Mouse (Mus musculus) gastrocnemius, postnatal 36 days (tissue): ENCODE data around the gene S100a2. TPM values are rescaled to one million over a fixed set of nuclear protein-coding genes. Genes with fewer than 3 reads are reported as not detected.
A peak's percentile ranks its signal among the peaks of the same experiment; 100 is the strongest.

Experiments
- DNase-seq, 2 experiments: peaks; one replicate each; pipeline ENCODE4 v3.0.0; 2022
- intact Hi-C: fragments of 180-260 bp; cut with DNase I; formaldehyde crosslinking; loops from one replicate; pipeline ENCODE4 v1.15.1; 2025
- total RNA-seq, 2 experiments: library from RNA; stranded (reverse); gene quantifications; 2 replicates each; pipeline ENCODE4 v1.2.3; 2021

Gene S100a2
- total RNA-seq, 2 experiments from 2014 or later: not detected

DNA sequence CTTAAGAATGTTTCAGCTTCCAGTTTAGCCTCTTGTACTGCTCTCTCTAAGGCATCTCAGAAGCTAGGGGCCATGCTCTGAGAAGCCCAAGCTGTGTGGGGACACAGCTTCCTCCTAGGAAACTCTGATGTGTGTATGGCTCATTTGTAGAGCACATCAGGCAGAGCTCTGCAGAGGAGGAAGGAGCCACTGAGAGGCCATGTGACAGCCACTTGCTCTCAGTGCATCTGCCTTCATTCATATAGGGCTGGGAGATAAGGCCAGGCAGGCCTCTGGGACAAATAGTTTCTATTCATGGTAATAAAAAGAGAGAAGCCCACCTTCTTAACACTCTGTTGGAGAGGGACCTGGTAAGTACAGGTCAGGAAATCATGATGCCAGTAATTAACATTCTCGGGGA is 4.4 kb downstream of the S100a2 start:
- DNase-seq: no peak
- intact Hi-C loops: no loop called here

DNA sequence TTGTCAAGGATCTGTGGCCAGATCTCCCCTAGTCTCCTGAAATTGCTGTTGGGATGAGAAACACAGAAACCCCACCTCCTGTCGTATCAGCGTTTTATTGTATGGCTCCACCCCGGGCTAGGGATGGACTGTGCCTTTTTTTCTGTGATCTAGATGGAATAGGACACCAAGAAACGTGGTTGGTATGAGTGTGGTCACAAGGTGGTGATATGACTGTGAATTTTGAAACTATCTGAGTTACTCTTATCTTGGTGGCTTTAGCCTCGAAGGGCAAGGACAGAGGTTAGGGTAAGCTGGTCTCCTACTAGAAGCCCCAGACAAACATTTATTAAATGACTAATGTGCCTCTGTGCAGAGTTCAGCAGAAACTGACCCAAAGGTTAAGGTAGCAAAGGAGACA is 5.5 kb downstream of the S100a2 start:
- no peak for DNase-seq

DNA sequence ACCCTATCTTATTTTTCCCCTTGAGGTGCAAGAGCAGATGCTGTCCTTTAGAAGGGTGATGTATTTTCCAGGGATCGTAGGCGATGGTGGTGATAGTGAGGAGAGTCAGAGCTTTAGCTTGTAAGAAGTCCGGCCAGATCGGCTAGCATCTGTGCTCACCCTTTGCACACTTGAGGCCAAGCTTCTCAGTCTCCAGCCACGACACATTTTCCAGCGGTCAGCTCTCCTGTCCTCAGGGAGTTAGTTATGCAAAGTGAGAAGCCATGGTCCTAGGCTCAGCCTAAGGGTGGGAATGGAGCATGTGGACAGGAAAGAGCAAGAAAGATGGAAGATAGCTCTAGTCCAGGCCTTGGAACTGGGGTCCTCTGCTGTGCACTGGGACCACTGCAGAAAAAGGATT is 6.8 kb downstream of the S100a2 start:
- intact Hi-C loops: no loop called here
- DNase-seq: no peak

More for the DNA sequence above, 5.5 kb downstream of the S100a2 start:
- intact Hi-C loops: no loop called here

DNA sequence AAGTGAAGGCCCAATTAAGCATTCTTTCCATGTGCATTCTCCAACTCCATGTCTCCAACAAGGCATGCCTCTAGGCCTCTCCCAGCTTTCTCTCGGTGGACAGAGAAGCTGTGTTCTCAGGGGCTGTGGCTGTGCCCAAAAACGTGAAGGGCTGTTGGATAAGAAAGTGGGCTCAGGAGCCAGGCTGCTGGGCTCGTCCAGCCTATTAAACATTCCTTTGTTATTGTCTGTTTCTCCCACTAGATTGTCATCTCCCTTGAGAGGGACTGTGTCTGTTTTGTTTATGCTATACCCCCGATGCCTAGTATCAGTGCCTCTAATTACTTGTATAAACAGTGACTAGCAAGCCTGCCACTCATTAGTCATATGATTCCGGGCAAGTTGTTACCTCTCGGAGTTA is 7.7 kb downstream of the S100a2 start:
- intact Hi-C loops: no loop called here

DNA sequence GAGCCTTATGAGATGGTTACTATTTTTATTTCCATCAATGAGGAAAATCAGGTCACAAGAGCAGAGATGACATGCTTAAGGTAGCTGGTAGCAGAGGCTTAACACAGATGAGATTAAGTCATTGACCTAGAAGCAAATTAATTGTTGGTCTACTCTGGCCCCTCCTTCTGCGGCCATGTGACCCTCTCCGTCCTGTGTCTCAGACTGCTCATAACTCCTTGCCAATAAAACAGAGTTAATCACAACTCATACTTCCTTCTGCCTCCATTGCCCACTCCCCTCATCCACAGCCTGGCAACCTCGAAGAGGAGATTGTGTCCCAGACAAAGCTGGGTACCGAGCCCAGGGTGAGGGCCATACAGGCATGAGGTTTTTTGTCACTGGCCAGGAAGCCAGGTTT is 8.2 kb downstream of the S100a2 start:
- intact Hi-C loops: no loop called here
- no peak for DNase-seq

More for the DNA sequence above, 7.7 kb downstream of the S100a2 start:
- no peak for DNase-seq

DNA sequence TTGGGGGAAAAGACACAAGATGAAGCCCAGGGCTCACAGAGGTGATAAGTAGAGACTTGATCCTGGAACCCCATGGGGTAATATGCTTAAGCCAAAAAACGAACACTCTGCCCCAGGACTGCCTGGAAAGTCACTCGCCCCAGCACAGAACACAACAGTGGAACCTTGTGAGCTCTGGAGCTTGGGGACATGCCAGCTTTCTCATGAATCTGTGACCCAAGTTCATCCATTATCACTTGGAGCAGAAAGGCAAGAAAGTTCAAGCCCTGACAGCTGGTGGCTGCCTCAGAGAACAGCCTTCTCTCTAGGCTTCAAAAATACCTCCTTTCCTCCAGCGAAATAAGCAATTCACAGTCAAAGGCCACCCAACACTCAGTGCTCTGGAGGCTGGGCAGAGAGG is 9.4 kb downstream of the S100a2 start:
- intact Hi-C loops: no loop called here
- DNase-seq: no peak

DNA sequence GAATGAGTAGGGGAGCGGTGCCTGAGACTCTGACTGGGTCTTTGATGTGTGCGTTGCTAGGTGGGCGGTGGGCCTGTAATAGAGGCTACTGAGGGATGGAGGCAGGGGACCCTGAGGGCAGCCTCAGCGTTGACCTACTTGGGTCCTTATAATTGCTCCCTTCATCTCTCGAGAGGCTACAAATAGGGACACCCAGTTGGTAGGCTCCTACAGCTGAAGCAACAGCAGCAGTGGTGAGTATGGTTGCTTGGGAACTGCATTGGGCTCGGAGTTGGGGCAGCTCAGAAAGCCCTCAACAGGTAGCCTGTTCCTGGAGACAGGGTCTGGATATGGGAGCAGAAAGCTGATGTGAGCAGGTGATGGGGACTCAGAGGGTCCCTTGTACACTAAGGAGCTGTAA is 10.0 kb downstream of the S100a2 start:
- no peak for DNase-seq
- intact Hi-C loops: no loop called here

DNA sequence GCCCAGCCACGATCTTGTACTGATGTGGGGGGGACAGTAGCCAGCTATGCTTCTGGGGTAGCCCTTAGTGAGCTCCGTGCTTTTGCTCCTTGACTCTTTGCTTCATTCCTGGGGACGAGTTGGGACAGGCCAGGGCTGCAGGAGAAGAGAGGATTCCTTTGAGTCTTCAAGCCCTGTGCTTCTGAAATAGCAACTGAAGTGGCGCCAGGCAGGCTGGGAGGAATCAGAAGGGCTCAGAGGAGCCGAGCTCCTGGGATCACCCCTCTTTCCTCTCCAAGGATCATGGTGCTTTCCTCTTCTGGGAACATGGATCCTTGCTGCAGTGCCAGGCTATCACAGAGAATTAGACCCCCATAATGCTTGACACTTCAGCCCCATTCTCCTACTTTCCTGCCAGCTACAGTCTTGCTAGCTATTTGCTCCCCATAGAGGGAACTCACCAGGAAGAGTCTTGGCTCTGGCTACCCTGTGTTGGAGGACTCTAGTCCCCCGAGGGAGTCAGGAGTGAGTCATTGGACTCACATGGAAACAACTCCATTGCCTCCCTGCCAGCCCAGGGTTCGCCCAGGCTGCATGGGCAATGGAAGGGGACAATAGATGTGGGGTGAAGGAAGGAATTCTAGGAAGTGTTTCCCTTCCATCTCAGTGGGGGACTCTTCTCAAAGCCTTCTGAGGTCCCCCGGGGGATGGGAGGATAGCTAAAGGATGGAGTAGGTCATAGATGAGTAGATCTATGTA is 10.6 kb downstream of the S100a2 start:
- intact Hi-C loops: no loop called here

DNA sequence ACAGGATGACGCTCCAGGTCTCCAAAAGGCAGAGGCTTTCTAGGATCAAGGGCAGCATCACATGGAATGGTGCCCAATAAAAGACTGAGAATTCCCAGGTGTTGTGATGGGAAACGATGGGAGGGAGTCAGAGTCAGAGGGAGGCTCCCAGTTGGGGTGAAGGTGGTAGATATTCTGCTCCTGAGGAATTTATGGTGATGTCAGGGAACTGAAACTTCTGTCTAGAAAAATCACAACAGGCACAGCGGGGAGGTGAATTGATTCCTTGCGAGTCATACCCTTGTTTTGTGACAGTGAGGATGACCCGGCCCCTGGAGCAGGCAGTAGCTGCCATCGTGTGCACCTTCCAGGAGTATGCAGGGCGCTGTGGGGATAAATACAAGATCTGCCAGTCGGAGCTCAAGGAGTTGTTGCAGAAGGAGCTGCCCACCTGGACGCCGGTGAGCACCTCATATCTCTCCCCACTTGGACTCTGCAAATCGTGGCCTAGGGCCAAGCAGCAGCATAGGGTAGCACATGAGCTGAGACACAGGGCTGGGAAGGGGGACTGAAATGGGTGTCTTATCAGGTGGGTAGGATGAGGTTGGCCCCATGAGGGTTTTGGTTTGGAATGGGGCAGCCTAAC is 11.6 kb downstream of the S100a2 start, which contains the start of gene Gm42674:
Gene Gm42674, plus strand, starts transcription at position 419 of the 625 bp plus-strand sequence.
- no peak for DNase-seq
- intact Hi-C loops: no loop called here

More for the DNA sequence above, 10.6 kb downstream of the S100a2 start:
- DNase-seq: peak in 1 of 2 experiments; percentile 51

DNA sequence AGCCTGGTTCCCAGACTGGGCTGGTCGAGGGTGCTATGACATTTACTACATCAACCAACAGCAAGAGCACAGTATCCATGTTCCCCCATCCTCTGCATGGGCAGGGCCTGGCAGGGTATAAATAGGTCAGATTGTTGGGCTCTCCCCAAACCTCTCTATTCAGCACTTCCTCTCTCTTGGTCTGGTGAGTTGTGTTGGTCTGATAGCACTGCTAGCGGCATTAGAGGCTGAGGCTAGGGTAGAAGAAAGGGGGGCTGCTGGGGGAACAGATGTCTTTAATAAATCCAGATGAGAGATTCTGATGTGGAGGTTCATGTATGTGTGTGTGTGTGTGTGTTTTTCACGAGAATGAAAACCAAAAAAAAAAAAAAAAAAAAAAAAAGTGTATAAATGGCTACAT is 13.6 kb downstream of the S100a2 start, which contains the start of gene S100a4:
Gene S100a4, plus strand, starts transcription at position 149 of the 400 bp plus-strand sequence.
- DNase-seq: no peak
- intact Hi-C loops: no loop called here

DNA sequence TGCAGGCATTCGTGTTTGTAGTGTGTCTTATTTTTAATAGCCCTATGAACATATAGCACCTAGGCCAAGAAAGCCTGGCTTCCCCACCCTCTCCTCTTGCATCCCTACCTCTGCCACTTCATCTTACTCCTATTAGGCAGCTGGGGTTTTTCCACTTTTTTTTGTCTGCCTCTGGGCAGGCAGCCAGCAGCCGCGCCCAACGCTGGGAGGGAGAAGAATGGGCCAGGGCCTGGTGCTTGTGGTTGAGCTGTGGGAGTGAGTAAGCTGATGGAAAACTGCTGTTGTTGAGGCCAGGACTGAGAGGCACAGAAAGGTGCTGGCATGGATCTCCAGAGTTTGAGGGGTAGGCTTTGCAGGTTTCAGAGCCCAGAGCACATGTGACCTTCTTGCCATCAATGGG is 14.4 kb downstream of the S100a2 start:
- intact Hi-C loops: no loop called here

DNA sequence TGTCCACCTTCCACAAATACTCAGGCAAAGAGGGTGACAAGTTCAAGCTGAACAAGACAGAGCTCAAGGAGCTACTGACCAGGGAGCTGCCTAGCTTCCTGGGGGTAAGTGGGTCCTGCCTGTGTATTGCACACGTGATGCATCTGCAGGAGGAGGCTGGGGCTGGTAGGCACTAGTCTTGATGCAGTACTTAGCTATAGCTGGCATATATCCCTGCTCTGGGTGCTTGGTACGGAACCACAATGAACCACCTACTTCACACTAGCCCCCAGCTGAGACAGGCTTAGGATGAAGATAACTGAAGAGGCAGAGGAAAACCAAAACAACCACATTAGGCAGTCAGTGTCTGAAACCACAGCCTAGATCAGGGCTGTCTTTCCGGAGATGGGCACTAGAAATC is 15.0 kb downstream of the S100a2 start:
- intact Hi-C loops: no loop called here
- no peak for DNase-seq

More for the DNA sequence above, 14.4 kb downstream of the S100a2 start:
- DNase-seq: peak; percentile 86

DNA sequence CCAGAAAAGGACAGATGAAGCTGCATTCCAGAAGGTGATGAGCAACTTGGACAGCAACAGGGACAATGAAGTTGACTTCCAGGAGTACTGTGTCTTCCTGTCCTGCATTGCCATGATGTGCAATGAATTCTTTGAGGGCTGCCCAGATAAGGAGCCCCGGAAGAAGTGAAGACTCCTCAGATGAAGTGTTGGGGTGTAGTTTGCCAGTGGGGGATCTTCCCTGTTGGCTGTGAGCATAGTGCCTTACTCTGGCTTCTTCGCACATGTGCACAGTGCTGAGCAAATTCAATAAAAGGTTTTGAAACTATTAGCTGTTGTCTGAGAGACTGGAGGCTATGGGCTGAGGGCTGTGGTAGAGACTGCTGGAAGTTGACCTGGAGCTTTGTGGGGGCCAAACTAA is 15.7 kb downstream of the S100a2 start:
- no peak for DNase-seq
- intact Hi-C loops: no loop called here

DNA sequence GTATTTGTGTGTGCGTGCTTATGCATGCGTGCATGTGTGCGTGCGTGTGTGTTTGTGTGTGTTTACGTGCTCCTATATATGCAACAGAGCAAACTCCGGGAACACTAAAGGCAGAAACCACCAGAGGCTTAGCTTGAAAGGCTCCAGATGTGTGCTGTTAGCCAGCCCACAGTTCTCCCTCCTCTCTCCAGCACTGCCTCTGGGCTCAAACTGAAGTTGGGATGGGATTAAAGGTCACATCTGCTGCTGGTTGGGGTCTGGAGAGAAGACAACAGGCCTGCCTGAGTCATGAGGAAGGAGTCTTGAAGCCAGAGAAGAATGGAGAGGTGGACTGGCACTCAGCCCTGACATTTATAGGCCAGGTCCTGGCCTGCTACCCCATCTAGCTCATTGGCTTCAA is 16.1 kb downstream of the S100a2 start:
- DNase-seq: no peak
- intact Hi-C loops: no loop called here

DNA sequence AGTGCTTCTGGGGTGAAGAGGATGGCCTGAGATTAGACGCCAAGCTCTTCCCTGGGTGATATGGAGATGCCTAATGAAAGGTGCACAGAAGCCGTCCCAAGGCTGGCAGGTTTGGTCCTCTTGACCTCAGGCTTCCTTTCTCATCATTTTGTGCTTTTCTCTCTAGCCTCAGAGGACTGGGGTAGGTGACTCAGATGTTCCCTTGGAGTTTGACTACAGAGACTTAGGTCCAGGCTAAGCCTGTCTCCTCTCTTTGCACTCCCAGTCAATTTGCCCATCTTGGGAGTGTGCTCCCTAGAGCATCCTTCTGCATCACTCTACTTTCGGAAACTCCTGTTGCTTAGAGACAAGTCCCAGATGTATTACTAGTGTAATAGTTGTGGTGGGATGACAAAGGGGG is 17.3 kb downstream of the S100a2 start:
- no peak for DNase-seq
- intact Hi-C loops: no loop called here

DNA sequence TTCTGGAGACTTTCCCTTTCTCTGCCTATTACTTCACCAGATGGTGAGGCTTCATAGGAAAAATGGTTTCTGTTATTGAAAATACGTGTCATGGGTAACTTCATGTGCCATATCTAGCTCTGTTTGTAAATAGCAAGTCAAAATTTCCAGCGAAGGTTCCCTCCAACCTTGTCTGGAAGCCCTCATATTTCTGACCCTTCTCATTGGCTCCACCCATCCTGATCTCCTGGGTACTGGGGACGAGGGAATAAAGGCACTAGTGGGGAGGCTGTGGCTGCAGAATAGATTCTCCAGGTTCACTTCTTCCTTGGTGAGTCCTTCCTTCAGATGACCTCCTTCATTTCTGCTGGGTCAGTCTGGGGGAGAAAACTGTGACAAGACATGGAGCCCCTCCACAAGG is 18.2 kb downstream of the S100a2 start, which contains the start of gene S100a5:
Gene S100a5, plus strand, starts transcription at position 301 of the 400 bp plus-strand sequence.
- intact Hi-C loops: no loop called here
- no peak for DNase-seq

DNA sequence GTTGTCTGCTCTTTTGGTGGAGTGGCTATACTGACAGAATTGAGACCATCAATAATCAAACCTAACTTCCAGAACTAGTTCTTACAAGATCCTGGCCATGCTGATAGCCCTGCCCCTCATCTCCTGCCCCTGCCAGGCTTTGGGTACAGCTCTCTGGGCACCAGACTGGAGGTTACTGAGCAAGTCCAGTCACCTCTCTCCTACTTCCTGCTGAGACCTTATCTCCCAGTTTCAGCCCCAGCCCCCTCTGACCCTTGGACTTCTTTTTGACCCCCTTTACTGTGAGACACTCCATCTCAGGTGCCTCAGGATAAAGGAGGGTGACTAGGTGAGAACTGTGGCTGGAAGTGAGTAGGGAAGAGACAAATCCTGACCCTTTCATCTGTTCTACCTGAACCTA is 19.1 kb downstream of the S100a2 start:
- no peak for DNase-seq
- intact Hi-C loops: no loop called here

DNA sequence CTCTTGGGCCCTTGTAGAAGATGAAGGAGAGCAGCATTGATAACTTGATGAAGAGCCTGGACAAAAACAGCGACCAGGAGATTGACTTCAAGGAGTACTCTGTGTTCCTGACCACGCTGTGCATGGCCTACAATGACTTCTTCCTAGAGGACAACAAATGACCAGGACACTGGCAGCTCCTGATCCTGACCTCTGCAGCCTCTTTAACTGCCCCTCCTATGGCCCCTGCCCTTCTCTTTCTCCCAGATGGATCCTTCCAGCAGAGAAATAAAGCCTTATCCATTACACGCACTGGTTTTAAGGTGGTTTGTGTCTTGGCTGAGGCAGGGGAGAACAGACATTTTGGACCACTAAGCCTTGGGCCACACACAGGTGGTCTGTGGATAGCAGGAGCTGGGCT is 21.4 kb downstream of the S100a2 start:
- intact Hi-C loops: no loop called here
- no peak for DNase-seq

DNA sequence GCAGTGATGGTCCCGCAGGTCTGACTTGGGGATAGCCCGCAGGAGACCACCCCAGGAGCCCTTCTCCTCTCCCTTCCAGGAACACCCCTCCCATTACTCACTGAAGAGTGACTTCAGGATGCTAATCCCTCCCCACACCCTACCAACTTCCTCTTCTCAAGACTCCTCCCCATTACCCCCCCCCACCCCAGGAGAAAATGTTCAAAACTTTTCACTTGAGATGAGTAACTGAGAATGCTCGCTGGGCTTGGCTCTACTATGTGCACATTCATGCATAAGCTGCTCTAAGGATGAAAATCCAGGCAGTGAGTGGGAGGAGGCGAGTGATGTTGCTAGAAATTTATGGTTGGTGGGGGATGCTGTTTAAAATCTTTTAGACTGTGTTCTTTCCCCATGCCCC is 22.0 kb downstream of the S100a2 start:
- DNase-seq: no peak
- intact Hi-C loops: no loop called here

DNA sequence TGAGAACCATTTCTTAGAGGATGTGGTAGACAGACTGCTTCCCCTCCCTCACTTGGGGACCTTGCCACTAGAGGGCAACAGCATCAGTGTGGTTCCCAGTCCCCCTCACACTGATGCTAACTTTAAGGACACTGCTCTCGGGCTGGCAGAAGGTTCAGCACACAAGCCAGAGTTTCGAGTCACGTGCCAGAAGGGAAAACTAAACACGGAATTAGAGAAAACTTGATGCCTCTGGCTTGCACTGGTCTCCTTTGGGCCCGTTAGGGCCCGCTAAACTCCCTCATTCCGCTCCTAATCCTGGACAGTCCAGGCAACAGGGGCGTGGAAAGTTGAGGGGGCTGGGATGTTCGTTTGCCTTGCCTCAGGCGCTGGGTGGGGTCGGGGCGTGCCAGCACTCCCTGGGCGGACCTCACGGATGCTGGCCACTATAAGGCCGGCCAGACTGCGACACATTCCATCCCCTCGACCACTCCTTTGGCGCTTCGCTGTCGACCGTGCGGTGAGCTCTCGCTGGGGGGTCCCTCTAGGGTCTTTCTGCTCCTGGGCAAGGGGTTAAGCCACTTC is 22.8 kb downstream of the S100a2 start, which contains the start of gene S100a6:
Gene S100a6, plus strand, starts transcription at position 155 of the 564 bp plus-strand sequence.
- DNase-seq: peak; percentile 74 to 81
- intact Hi-C loops: no loop called here

DNA sequence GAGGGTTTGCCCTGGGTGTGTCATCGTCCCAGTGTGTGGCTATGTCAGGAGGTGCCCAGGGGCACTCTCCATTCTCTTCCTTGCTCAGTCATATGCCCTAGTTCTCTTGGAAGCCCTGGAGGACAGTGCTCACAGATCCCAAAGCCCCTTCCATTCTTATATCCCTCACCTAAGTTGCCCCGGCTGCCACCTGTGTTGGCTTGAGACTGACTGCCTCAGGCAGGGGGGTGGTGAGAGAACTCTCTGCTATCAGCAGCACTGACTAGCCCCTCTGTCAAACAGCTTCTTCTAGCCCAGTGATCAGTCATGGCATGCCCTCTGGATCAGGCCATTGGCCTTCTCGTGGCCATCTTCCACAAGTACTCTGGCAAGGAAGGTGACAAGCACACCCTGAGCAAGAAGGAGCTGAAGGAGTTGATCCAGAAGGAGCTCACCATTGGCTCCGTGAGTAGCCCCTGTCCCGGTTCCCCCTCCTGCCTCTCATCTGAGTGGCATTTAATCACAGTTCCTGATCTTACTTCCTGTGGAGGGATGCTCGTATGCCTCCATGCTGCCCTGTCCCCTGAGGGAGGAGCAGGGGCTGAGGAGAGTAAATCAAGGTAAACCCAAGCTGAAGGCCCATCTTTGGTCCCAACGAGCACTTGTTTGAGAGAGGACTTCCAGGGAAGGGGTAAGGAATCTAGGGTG is 23.6 kb downstream of the S100a2 start:
- intact Hi-C loops: loop anchor here (2.0 kb wide), 2 partner anchors 27 to 89 kb away; no protein-coding TSS in a partner anchor
- no peak for DNase-seq
